8 mouse cellular contexts compared by ENCODE assay signal in the genomic region with DNA sequence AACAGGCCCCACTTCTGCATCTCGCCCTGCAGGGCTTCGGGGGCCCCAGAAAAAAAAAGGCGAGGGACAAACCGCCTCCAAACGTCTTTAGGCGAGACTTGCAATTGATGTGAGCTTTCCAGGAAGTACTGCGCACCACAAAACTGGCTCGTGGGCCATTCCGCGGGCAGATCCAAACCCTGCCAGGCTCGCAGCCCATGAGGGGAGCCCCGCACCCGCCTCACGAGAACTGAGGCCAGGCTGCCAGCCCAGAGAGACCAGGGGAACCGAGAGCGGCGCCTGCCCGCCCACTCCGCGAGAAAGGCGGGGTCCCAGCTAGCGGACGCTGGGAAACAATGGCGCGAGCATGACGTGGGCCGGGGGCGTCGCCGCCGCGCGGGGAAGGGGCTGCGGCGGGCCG. TPM values are rescaled to one million over a fixed set of nuclear protein-coding genes. Genes with fewer than 3 reads are reported as not detected.
DNase-seq lines count a peak whose midpoint lies in the region; ATAC-seq and TF ChIP-seq lines count a peak whose summit lies in the region.

No protein-coding gene starts in this region.

- peak; percentile 67 for ATAC-seq in G1E (ENCODE audit: extremely low read depth, insufficient number of reproducible peaks, low FRiP score, poor library complexity, severe bottlenecking)
- peak; percentile 70 for ATAC-seq in frontal cortex, adult (ENCODE audit: low TSS enrichment)
- peak; percentile 92 for ATAC-seq in lung, postnatal 0 days

- TF ChIP-seq EP300 in lung, postnatal 0 days (IDR thresholded peaks at IDR 0.05): no peak

- H3K4me1 ChIP-seq in G1E (ENCODE audit: insufficient read depth, low read depth, low read length): peaks cover 53% of the 10 kb centered on the region
- H3K4me1 ChIP-seq in hindbrain, embryonic 10.5 days (replicated peaks): peaks cover 29% of the 10 kb centered on the region
- peaks cover 14% of the 10 kb centered on the region; the same call in 1 of the 2 replicates for H3K4me1 ChIP-seq in lung, postnatal 0 days (ENCODE audit: insufficient read depth, low read depth, low read length)

- peak overlapping the region; percentile 91 for H3K27ac ChIP-seq in hindbrain, embryonic 10.5 days
- H3K27ac ChIP-seq in lung, postnatal 0 days (ENCODE audit: low read length): peak overlapping the region; percentile 98

- peak overlapping the region; percentile 94 for H3K9ac ChIP-seq in lung, postnatal 0 days (replicated peaks; ENCODE audit: low read depth)

- no peak for TF ChIP-seq CTCF in G1E (IDR thresholded peaks at IDR 0.05; ENCODE audit: low read depth, low read length)
- no peak for TF ChIP-seq CTCF in lung, postnatal 0 days (IDR thresholded peaks at IDR 0.05)

- H3K36me3 ChIP-seq in G1E (replicated peaks): peaks cover 28% of the 10 kb centered on the region
- H3K36me3 ChIP-seq in hindbrain, embryonic 10.5 days: no peaks in the 10 kb centered on the region
- no peaks in the 10 kb centered on the region for H3K36me3 ChIP-seq in lung, postnatal 0 days (ENCODE audit: insufficient read depth, low read length)

- no peaks in the 10 kb centered on the region for H3K9me3 ChIP-seq in G1E (replicated peaks)
- H3K9me3 ChIP-seq in hindbrain, embryonic 10.5 days: no peaks in the 10 kb centered on the region
- no peaks in the 10 kb centered on the region for H3K9me3 ChIP-seq in lung, postnatal 0 days (ENCODE audit: low read length)

- H3K4me3 ChIP-seq in G1E (ENCODE audit: low read depth, low read length): peak overlapping the region; percentile 81
- H3K4me3 ChIP-seq in hindbrain, embryonic 10.5 days: peak overlapping the region; percentile 73
- H3K4me3 ChIP-seq in lung, postnatal 0 days (ENCODE audit: low read depth, low read length): peak overlapping the region; percentile 82

- under 1% methylated on average over 36 of the region's 36 CpGs for WGBS in hindbrain, embryonic 10.5 days
- WGBS in lung, postnatal 0 days: under 1% methylated on average over 36 of the region's 36 CpGs

- DNase-seq in G1E (ENCODE audit: low spot score): peak; percentile 84
- DNase-seq in cerebellum, adult 8-10 months: peak; percentile 83
- peak; percentile 84 for DNase-seq in hindbrain, embryonic 10.5 days (ENCODE audit: low spot score)
- peak; percentile 85 to 90 for DNase-seq in layer of hippocampus, postnatal 10 days (ENCODE audit: low spot score in 2 of 2)
- peak; percentile 91 for DNase-seq in lung, postnatal 0 days (ENCODE audit: low spot score)
- peak; percentile 67 for DNase-seq in ovary, postnatal 10 days (ENCODE audit: low spot score)
- DNase-seq in thymus, postnatal 10 days (ENCODE audit: low spot score in 2 of 2): peak; percentile 67 to 68

- H3K4me2 ChIP-seq in lung, postnatal 0 days (replicated peaks; ENCODE audit: low read depth, low read length): peak overlapping the region; percentile 71

- H3K27me3 ChIP-seq in G1E (ENCODE audit: insufficient read depth, low read length): no peaks in the 10 kb centered on the region
- H3K27me3 ChIP-seq in hindbrain, embryonic 10.5 days (ENCODE audit: insufficient read depth, poor library complexity, severe bottlenecking): no peaks in the 10 kb centered on the region
- H3K27me3 ChIP-seq in lung, postnatal 0 days (replicated peaks; ENCODE audit: insufficient read depth, low read length): no peaks in the 10 kb centered on the region

RNA-seq across cellular contexts. Expression of gene Ina, which starts 52.8 kb away (rescaled TPM):
- not detected in 2 replicates for total RNA-seq in G1E (2014; fragmentation: Nextera tagmentation)
- total RNA-seq in G1E (2017): 0.11 and 0.12 TPM in 2 replicates
- polyA plus RNA-seq in G1E (2012): not detected in 2 replicates
- 75.7 and 248 TPM in 2 replicates for polyA plus RNA-seq in hindbrain, embryonic 10.5 days (2016; fragmentation: Nextera tagmentation; extraction: Ambion mirVana)
- total RNA-seq in layer of hippocampus, postnatal 10 days (2021): 100 to 1,000 TPM; 197 to 202 TPM
- 0.04 and 0.08 TPM in 2 replicates for polyA plus RNA-seq in lung, postnatal 0 days (2015; fragmentation: Nextera tagmentation; extraction: Ambion mirVana)

RNA-seq across cellular contexts. Expression of gene Nt5c2, which starts 53.3 kb away (rescaled TPM):
- total RNA-seq in G1E (2014; fragmentation: Nextera tagmentation) (148 TPM in 2 replicates), G1E (2017) (136 and 158 TPM in 2 replicates)
- 7.2 and 17.0 TPM in 2 replicates for polyA plus RNA-seq in G1E (2012)
- 65.1 and 69.6 TPM in 2 replicates for polyA plus RNA-seq in hindbrain, embryonic 10.5 days (2016; fragmentation: Nextera tagmentation; extraction: Ambion mirVana)
- total RNA-seq in layer of hippocampus, postnatal 10 days (2021): 10 to 100 TPM; 65.6 to 78.1 TPM
- 45.3 and 45.5 TPM in 2 replicates for polyA plus RNA-seq in lung, postnatal 0 days (2015; fragmentation: Nextera tagmentation; extraction: Ambion mirVana)

Comparison
In these comparisons a context has a peak if more than half of its experiments do, and no peak if none do; other contexts are left out.
1. Peak in every context shown above with its lines: DNase-seq, ATAC-seq, H3K4me3 ChIP-seq and H3K27ac ChIP-seq.
2. RNA of gene Ina, which starts 52.8 kb away (polyA plus RNA-seq): 75.7 to 248 TPM in hindbrain, embryonic 10.5 days; 0.04 to 0.08 TPM in lung, postnatal 0 days and not detected in G1E; every median in the first group is over 10 times any median in the second.